Mouse (Mus musculus) T-helper 2 cell (primary cell): ENCODE results near the gene Cacna1c.

Experiments
- in situ Hi-C: fragments of 300-600 bp; cut with MboI, MseI; formaldehyde crosslinking; loops from one replicate; pipeline ENCODE4 v1.15.1; 2025; ENCODE audit warnings: high pct_unique_total_duplicates

Gene Cacna1c

DNA sequence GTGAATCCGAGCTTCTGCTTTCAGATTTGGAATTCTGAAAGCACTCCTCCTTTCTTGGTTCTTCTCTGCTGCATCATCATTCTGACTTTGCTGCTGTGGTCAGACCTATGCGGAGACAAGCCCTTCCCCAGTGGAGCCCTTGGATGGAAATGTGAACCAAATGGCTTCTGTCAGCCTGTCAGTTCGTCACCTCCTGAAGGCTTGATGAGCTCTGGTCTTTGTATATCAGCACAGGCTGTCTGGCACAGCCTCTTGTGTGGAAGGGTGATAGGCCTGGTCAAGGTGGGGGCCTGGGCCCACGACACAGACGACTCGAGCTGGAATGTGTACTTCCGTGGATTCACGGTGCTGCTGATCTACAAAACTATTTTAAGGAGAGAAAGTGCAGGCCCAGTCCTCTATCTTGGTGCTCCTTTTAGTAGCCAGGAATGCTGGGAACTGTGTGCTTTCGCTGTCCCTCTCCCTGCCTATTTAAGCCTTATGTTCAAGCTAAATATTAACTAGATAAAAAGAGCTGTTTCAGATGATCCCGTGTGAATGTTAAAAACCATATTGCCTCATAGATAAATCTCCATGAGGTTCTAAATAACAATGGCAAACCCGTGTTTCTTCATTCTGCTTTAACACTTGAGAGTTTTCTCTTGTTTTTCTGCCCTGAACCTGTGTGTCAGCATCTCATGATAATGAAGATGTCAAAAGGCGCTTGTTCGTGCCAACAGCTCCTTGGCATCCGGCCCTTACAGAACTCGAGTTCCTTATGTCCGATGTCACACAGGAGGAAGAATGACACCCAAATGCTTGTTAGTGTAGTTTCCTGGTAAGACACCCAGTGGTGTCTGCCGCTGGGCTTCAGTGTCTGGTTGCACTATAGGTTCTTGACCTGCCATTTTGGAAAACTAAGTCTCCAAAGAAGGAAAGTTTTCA, at the start of gene Cacna1c:
TSS of gene Cacna1c (minus strand) at position 37 of the 924 bp plus-strand sequence.
- in situ Hi-C loops: no loop called here

DNA sequence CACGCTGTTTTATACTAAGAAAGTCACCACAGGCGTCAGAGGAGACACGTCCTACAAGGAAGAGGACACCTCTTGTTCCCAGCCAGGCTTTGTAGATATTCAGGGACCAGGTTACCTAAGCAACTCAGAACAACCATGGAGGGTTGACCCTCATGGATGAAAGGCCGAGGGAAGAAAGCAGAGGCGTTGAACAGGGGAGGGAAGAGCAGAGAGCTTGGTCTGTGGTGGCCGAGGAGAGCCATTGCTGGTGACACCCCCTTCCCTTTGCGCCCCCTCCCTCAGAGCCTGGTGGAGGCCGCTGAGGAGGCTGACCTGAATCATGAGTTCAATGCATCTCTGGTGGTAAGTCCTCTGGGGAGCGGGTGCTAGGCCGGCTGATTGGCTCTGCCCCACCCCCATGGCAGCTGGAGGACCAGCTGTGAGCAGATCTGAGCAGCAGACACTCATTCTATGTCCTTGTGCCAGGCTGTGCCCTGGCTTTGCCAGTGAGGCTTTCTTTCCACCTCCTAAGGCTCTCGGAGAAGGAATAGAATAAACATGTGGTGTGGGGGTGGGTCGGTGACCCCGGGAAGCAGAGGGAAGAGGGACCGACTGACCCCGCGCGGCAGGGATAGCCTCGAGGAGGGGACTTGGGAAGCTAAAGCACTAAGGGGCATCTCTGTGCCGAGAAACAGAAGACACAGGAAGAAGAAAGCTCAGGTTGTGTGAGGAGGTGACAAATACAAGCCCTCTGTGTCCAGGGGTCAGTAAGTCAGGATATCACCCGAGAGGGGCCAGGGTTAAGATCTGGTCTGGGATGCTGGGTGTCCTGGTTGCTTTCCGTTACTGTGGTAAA, 44.9 kb upstream of the Cacna1c start:
- in situ Hi-C loops: no loop called here

- in situ Hi-C loops: no loop called here
Observed at GRCm38 (mm10) chr6:119240256-119240655, 44.0 kb upstream of the Cacna1c start.

GRCm38 (mm10) chr6:119239341-119240005, 43.3 kb upstream of the Cacna1c start:
- in situ Hi-C loops: no loop called here

DNA sequence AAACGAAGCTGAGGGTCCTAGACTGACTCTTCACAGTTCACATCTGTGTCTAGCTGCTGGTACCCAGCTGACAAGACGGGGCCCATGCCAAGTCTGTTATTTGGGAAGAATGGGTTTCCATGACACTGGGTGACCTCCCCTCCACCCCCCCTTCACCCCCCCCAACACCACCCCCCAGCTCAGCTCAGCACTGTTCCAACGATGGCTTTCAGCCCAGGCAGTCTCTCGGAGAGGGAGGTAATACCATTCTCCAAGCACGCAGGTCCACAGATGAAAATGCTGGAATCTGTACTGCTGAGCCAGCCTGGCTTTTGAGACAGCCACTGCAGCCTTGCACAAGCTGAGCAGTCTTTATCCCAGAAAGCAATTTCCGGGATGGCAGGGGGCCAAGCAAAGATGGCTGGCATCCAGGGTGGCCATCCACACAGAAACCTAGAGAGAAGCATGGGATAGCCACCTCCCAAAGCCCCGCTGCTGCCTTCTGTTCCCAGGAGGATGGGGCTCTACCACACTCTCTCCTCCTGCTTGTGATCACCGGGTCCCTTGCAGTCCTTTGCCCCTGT, 41.3 kb upstream of the Cacna1c start:
- in situ Hi-C loops: no loop called here

DNA sequence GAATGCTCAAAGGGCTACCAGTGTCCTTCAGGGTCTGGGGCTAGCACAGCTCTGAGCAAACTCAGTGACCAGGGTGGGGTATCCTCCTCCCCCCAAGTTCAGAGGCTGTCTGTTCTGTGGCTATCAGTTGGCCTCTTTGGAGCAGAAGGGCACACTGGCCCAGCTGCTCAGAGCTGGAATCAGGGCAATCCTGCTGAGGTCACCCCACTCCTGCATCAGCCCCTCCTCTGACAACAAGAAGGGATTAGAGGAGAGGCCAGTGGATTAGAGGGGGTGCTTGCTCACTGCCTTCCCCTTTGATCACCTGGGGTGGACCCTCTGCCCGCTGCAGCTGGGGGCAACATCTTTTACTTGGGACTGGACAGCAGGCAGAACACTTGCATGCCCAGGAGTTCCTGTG, 40.0 kb upstream of the Cacna1c start, which contains the start of gene Cacna2d4:
TSS of gene Cacna2d4 (plus strand) at position 286 of the 400 bp plus-strand sequence.
- in situ Hi-C loops: no loop called here

DNA sequence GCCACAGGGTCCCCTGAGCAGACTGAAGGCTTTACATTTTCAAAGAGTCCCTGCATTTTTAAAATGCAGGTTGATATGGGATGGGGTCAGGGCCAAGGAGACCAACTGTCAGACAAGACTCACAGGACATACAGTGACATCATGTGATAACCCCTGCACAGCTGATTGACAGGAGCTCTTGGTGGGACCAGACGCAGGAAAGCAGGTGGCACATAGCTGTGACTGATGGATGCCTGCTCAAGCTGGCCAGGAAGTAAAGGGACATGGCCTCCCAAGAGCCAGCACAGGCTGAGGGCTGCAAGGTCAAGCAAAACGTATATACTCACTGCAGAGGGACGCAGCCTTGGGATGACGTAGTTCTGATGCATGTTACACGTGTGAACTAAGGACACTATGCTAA, 39.2 kb upstream of the Cacna1c start:
- in situ Hi-C loops: no loop called here

- in situ Hi-C loops: no loop called here
Observed at GRCm38 (mm10) chr6:119233066-119233465, 36.8 kb upstream of the Cacna1c start.

DNA sequence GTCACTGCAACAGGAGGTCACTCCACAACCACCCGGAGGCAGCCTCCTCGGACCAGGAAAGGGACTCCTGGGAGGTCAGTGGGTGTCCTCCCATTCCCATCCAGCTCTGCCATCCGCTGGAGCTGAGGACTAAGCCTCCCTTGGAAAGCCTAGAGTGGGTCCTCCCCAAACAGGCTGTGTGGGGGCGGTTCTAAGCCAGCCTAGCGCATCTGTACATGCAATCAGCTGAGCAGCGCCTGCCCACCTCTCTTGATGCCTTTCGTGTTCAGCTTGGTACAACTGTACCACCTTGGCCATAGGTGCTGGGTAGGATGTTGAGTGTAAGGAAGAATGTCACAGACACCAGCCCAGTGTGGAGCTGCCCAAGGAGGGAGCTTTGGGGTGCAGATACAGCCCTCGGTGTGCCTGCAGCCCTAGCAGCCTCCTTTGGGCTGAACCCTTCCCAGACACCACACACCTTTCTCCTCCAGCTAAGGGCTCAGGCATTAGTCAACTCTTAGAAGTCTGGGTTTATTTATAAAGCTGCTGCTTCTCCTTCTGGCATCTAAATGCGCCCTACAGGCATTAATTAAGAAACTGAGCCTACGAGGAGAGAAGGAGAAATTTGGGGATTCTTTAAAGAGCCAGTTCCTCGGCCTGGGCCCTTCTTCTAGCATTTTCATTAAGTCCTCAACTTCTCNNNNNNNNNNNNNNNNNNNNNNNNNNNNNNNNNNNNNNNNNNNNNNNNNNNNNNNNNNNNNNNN, 32.8 kb upstream of the Cacna1c start:
- in situ Hi-C loops: loop anchor here (10.0 kb wide), 1 partner anchor 584 kb away; no protein-coding TSS in a partner anchor

- in situ Hi-C loops: loop anchor here (10.0 kb wide), 1 partner anchor 582 kb away; no protein-coding TSS in a partner anchor
Observed at GRCm38 (mm10) chr6:119227001-119227400, 30.8 kb upstream of the Cacna1c start.

GRCm38 (mm10) chr6:119225731-119226130, 29.5 kb upstream of the Cacna1c start:
- in situ Hi-C loops: loop anchor here (10.0 kb wide), 1 partner anchor 581 kb away; no protein-coding TSS in a partner anchor

GRCm38 (mm10) chr6:119225226-119225625, 29.0 kb upstream of the Cacna1c start:
- in situ Hi-C loops: loop anchor here (10.0 kb wide), 1 partner anchor 580 kb away; no protein-coding TSS in a partner anchor

- in situ Hi-C loops: loop anchor here (5.0 to 10.0 kb wide), 3 partner anchors 123 to 580 kb away; no protein-coding TSS in a partner anchor
Observed at GRCm38 (mm10) chr6:119224451-119225195, 28.4 kb upstream of the Cacna1c start.

GRCm38 (mm10) chr6:119220297-119220696, 24.1 kb upstream of the Cacna1c start:
- in situ Hi-C loops: loop anchor here (5.0 to 10.0 kb wide), 3 partner anchors 127 to 575 kb away; no protein-coding TSS in a partner anchor

- in situ Hi-C loops: no loop called here
Observed at GRCm38 (mm10) chr6:119219237-119219870, 23.1 kb upstream of the Cacna1c start.

- in situ Hi-C loops: no loop called here
Observed at GRCm38 (mm10) chr6:119218591-119218990, 22.4 kb upstream of the Cacna1c start.

GRCm38 (mm10) chr6:119217661-119218060, 21.4 kb upstream of the Cacna1c start:
- in situ Hi-C loops: no loop called here

GRCm38 (mm10) chr6:119215040-119215613, 18.9 kb upstream of the Cacna1c start:
- in situ Hi-C loops: no loop called here

DNA sequence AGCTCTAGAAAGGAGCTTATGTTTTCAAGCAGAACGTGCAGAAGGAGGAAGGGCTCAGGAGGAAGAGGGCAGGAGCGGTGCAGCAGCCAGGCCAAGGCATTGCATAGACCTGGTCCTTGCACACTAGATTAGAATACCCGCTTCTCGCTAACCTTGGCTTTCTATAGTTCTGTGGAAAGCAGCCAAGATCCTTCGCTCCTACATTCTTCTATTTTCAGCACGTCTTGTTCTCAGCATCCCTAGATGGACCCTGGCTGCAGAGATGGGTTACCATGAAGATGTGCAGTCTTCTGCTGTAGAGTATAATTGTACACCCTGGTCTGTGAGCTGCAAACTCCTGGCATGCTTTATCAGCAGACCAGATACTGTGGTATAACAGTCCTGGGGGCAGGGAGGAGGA, 18.0 kb upstream of the Cacna1c start:
- in situ Hi-C loops: no loop called here
